Mouse (Mus musculus) R1 (cell line): Measurements from ENCODE around the gene Armc8.

Experiments
- DNase-seq: peaks from one replicate; pipeline ENCODE4 v3.0.0-alpha.2; 2018; ENCODE audit warnings: low read depth, low spot score

Armc8 gene

DNA sequence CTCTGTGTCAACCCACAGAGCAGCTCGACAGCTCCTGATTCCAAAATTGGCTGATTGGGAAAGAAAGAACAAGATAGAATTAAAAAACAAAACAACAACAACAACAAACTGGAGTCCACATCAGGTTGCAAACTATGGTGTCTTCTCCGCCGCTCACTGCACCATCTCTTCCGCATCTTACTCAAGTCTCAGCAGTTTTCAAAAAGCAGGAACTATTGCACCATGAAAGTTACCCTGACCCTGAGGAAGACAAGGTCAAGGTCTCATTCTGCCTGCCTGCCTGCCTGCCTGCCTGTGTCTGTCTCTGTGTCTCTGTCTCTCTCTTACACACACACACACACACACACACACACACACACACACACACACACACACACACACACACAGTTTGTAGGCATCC is 69.4 kb downstream of the Armc8 start:
- DNase-seq: no peak

DNA sequence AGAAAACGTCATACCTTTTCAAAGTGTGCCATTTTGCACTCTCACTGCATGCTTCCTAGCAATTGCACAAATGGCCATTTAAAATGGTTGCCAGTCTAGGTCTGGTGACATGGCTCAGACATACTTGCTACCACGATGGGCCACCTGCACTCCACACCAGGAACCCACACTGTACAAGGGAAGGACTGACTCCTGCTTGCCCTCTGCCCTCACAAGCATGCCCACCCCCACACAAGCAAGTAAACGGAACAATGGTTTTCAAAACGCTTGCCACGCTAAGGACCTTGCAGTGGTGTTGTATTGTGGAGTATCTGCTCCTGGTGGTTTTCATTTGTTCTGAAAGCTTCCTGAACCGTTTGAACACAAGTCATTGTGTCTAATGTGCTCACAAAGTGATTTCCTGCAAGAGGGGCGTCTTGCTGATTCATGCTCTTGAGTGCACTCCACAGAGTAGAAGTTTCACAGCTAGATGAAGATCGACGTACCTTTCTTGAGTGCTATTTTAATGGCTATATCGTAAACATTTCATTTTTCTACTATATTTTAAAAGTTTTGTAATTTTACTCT is 76.0 kb downstream of the Armc8 start:
- no peak for DNase-seq

GRCm38 (mm10) chr9:99491050-99491449 is 77.6 kb downstream of the Armc8 start:
- no peak for DNase-seq

GRCm38 (mm10) chr9:99487841-99488240 is 80.9 kb downstream of the Armc8 start:
- DNase-seq: no peak

DNA sequence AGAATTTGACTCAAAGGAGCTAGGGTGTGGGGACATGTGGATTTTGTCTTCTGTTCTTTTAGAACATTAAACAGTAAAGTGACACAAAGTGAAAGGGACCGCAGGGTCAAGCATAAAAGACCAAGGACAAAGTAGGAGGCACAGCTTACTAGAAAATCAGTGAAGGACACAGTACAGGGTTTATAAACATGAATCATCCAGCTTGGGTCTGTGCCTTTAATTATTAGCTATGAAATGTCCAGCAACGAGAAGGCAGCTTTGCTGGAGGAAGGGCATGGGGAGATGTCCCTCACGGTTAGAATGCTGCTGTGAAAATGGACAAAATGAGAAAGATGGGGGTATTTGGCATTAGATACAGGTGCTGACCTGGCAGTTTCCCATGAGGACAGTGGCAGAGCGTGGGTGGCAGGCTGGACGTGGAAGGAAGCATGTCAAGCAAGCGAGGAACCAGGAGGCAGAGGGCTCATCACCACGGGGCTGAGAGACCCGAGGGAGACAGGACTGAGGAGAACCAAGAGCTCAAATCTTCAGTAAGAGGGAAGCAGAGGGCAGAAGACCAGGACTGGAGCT is 81.5 kb downstream of the Armc8 start:
- DNase-seq: no peak

DNA sequence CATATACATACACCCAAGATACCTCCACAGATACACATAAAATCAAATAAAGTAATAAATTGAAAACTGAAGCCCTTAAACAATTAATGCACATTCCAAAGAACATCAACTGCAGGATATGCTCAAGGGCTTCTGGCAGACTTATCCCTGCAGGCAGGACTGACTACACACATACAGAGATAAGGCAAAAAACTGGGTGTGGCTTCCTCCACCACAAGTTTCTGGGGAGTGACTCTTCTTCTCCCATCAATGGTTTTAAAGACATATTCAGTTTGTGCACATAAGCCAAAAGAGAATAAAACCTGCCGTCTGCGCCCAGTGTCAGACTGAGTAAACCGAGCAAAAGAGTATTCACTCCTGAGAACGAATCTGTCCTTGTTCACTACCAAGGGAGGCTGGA is 83.6 kb downstream of the Armc8 start:
- no peak for DNase-seq

DNA sequence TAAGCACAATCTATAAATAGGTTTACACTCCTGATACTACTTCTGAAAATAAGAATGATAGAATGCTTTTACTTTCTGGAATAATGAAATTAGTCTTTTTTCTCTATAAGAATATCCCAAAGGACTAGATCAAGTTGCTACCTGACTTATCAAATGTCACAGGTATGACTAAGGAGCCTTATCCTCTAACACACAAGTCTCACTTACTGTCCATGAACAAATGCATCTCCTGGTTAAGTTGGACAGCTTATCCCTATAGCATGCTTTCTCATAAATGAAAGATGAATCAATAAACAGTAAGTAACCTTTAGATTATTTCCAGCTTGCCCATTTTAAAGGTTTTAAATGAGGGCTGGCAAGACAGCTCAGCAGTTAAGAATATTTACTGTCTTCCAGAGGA is 84.1 kb downstream of the Armc8 start:
- no peak for DNase-seq

GRCm38 (mm10) chr9:99483191-99483590 is 85.5 kb downstream of the Armc8 start:
- peak; percentile 47 for DNase-seq

DNA sequence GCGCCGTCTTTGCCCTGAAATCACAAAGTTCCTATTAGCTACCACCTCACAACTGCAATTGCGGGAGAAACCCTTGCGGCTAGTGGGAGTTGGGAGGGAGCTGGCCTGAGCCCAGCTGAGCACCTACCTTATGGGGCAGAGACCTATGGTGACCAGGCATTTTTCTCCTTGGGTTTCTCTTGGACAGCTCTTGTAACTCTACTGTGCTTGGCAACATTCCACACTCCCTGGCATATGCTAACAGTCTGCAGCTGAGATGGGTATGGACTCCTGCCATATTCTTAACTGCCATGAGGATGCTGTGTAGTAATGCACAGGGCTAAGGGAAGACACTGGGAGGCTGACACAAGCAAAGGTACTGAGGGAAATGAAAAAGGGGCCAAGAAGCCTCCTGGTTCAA is 87.9 kb downstream of the Armc8 start:
- DNase-seq: no peak

DNA sequence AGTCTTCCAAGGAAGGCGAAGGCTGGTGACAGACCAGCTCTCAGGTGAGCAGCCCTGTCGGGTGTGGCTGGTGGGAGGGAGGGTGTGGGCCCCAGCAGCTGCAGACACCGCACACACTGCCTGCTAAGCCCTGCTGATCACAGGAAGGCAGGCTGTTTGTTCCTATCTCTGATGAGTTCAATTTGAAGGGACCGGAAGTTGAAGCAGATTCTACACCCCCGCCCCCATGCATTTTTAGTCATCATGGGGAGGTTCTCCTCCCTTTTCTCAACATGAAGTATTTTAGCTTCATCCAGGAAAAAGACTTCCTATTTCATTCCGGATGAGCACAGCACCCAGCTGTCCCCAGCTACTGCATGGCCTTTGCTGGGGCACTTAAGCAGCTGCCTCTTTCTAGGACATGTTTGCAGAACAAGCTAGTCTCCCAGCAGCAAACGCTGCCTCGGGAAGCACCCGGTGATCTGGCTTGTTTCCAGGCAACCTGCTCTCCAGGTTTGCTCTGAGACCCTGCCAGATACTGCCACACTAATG is 89.5 kb downstream of the Armc8 start:
- no peak for DNase-seq

DNA sequence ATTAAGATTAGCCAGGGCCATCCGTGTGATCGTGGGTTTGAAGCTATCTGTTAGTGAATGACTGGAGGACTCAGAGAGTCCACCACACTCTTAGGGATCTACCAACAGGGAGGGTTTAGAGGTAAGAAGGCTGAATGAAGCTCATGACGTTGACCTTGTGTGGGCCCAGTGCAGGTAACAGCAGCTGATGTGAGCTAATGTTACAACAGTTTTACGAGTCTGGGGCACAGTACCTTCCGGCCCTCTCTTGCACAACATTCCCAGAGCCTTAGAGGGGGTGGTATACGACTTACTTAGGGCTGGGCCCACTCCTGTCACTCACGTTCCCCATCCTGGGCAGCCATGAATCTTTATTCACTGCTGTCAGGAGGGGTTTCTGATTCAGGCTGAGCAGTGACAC is 97.4 kb downstream of the Armc8 start:
- DNase-seq: no peak

- DNase-seq: no peak
These were observed 98.2 kb downstream of the Armc8 start for GRCm38 (mm10) chr9:99470347-99471092.

- peak; percentile 63 for DNase-seq
These were observed 98.9 kb downstream of the Armc8 start for GRCm38 (mm10) chr9:99469681-99470273.

DNA sequence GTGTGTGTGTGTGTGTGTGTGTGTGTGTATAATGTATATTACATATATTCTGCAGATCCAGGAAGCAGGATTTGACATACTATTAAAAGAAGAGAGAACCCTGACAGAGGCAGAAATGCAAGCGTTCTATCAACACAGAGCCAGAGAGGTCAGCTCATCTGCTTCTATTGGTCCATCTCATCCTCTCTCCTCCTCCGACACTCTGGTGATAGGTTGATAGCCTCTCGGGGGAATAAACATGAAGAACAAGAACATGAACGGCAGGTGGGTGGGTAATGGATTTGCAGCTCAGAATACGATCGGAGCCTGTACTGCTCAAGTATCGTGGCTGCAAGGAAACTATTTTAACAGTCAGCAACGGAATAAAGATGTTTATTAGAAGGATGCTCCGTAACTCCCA is 100.1 kb downstream of the Armc8 start:
- DNase-seq: no peak

DNA sequence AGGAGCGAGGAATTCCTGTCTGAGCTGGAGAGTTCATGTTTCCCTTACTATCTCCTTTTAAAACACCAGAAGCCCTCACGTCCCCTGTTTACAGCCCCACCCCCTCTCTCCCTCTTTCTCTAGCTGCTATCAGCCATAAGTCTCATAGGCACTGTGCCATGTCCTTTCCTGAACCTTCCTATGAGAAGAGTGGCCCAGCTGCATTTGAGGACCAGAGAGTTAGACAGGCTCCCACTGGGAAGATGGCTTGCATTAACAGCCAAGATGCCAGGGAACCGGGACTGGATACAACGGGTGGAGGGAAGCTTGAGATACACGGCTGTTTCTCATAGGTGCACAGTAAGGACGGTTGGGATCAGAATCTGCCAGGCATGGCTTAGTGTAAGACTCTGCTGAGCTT is 103.8 kb downstream of the Armc8 start:
- DNase-seq: no peak

- DNase-seq: no peak
These were observed 109.0 kb downstream of the Armc8 start for GRCm38 (mm10) chr9:99459730-99460129.

- peak; percentile 83 for DNase-seq
These were observed 110.0 kb downstream of the Armc8 start for GRCm38 (mm10) chr9:99458529-99459208.

DNA sequence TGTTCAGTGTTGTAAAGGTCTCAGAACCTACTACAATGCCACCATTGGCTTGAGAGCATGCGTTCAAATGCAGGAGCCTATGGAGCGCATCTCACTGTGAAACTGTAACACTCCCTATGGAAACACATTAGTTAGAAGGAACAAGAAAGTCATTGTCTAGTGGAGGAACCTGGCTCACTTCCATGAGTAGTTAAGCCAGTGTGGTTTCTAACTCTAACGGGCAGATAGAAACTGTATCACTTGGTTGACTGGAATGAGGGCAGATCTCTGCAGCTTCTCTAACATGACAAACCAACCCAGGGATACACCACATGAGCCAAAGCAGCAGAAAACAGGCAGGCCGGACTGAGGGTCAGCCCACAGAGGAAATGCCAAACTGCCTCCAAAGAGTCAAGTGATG is 114.5 kb downstream of the Armc8 start:
- DNase-seq: no peak

DNA sequence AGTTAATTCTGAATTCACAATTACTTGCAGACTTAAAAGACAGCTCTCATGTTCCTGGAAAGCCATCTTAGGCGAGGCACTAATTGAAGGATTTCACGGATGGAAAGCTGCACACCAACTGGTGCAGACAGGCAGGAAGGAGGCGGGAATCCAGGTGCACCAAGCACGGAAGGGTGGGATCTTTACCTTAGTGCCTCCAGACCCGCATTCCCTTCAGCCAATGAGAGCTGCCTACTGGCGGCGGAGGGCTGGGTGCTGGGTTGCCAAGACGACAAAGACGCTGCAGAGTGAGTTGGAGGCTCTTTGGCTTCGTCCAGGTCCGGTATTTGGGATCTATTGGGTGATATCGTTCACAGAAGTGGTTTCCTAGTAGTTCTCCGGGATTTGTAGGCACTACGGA is 117.5 kb downstream of the Armc8 start, which contains the start of gene Nme9:
Gene Nme9 (plus strand): TSS at position 315 of the 400 bp plus-strand sequence.
- DNase-seq: peak; percentile 80

DNA sequence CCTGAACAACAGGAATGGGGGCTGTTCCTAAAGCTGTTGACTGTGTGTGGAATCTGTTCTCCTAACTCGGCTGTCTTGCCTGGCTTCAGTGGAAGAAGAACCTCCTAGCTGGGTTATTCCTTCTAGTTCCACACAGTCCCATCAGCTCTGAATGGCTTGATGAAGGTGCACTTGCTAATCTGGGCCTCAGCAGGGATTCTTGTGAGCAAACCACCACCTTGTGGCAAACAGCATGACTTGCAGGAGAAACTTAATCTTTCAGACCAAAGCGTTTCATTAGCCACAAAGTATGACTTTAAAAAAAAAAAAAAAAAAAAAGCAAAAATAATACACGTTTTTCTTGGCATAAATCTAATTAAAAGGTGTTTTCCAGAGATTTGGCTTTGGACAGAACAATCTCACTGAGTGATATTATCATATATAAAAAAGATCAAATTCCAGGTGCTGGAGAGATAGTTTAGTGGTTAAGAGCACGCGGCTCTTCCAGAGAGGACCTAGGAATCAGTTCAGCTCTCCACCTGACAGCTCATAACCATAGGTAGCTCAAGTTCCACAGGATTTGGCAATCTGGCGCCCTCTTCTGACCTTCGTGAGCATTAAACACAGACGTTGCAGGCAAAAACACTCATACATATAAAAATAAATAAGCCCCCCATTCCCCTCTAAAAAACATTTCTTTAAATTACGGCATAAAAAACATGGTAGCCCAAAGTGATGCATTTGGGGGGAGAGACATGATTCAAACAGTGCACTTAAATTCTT is 118.6 kb downstream of the Armc8 start:
- peak; percentile 90 for DNase-seq

- no peak for DNase-seq
These were observed 121.4 kb downstream of the Armc8 start for GRCm38 (mm10) chr9:99447323-99447722.
